Mouse (Mus musculus) right cerebral cortex, postnatal 14 days (tissue): Measurements from ENCODE around the gene Strip2.
A peak's percentile ranks its signal among the peaks of the same experiment; 100 is the strongest.

Experiments
- DNase-seq: peaks from one replicate; pipeline ENCODE4 v3.0.0; 2022

The Strip2 gene

GRCm38 (mm10) chr6:29916530-29917382 is at the start of gene Strip2:
Gene Strip2, plus strand, starts transcription at chr6:29917012.
- DNase-seq: peak; percentile 93

- no peak for DNase-seq
Measured at GRCm38 (mm10) chr6:29868341-29868895, 48.4 kb upstream of the Strip2 start.

- no peak for DNase-seq
Measured at GRCm38 (mm10) chr6:29873654-29874053, 43.2 kb upstream of the Strip2 start.

- DNase-seq: no peak
Measured at GRCm38 (mm10) chr6:29875576-29875975, 41.2 kb upstream of the Strip2 start.

- no peak for DNase-seq
Measured at GRCm38 (mm10) chr6:29876782-29877181, 40.0 kb upstream of the Strip2 start.

- no peak for DNase-seq
Measured at GRCm38 (mm10) chr6:29879579-29879978, 37.2 kb upstream of the Strip2 start.

GRCm38 (mm10) chr6:29880796-29881195 is 36.0 kb upstream of the Strip2 start:
- no peak for DNase-seq

GRCm38 (mm10) chr6:29881936-29882335 is 34.9 kb upstream of the Strip2 start:
- DNase-seq: no peak

- DNase-seq: no peak
Measured at GRCm38 (mm10) chr6:29882870-29883269, 33.9 kb upstream of the Strip2 start.

GRCm38 (mm10) chr6:29891151-29891550 is 25.7 kb upstream of the Strip2 start:
- DNase-seq: peak; percentile 24

- DNase-seq: no peak
Measured at GRCm38 (mm10) chr6:29896976-29897375, 19.8 kb upstream of the Strip2 start.

GRCm38 (mm10) chr6:29901450-29901849 is 15.4 kb upstream of the Strip2 start:
- DNase-seq: no peak

GRCm38 (mm10) chr6:29902256-29902655 is 14.6 kb upstream of the Strip2 start:
- DNase-seq: no peak

GRCm38 (mm10) chr6:29903343-29903914 is 13.4 kb upstream of the Strip2 start:
- no peak for DNase-seq

GRCm38 (mm10) chr6:29904281-29904680 is 12.5 kb upstream of the Strip2 start:
- DNase-seq: no peak

GRCm38 (mm10) chr6:29910631-29911030 is 6.2 kb upstream of the Strip2 start:
- no peak for DNase-seq

- DNase-seq: no peak
Measured at GRCm38 (mm10) chr6:29913673-29914072, 3.1 kb upstream of the Strip2 start.

- no peak for DNase-seq
Measured at GRCm38 (mm10) chr6:29914136-29914535, 2.7 kb upstream of the Strip2 start.

- DNase-seq: no peak
Measured at GRCm38 (mm10) chr6:29915836-29916235, 976 bp upstream of the Strip2 start.

- peak; percentile 14 for DNase-seq
Measured at GRCm38 (mm10) chr6:29917383-29917720, 540 bp downstream of the Strip2 start.

- DNase-seq: no peak
Measured at GRCm38 (mm10) chr6:29917947-29918346, 1.1 kb downstream of the Strip2 start.

GRCm38 (mm10) chr6:29923501-29923900 is 6.7 kb downstream of the Strip2 start:
- no peak for DNase-seq

- no peak for DNase-seq
Measured at GRCm38 (mm10) chr6:29925594-29926219, 8.9 kb downstream of the Strip2 start.

GRCm38 (mm10) chr6:29930087-29930486 is 13.3 kb downstream of the Strip2 start:
- no peak for DNase-seq
